ENCODE assay signal across 8 mouse cellular contexts in genomic region chr11:5955546-5956276, GRCm38 (mm10). TPM values are rescaled to one million over a fixed set of nuclear protein-coding genes. Genes with fewer than 3 reads are reported as not detected.
DNase-seq lines count a peak whose midpoint lies in the region; ATAC-seq and TF ChIP-seq lines count a peak whose summit lies in the region.

TSS of gene Ykt6 (plus strand) at chr11:5955693.

- peaks cover 20% of the 10 kb centered on the region for H3K36me3 ChIP-seq in heart, embryonic 12.5 days
- H3K36me3 ChIP-seq in kidney, postnatal 0 days (ENCODE audit: insufficient read depth, low read length): peaks cover 6% of the 10 kb centered on the region; the same call in 1 of the 2 replicates
- H3K36me3 ChIP-seq in liver, embryonic 11.5 days (ENCODE audit: control insufficient read depth, insufficient read depth, low read length): 0 out of 2 replicates have a peak, but pooled peaks cover 4% of the 10 kb centered on the region
- H3K36me3 ChIP-seq in stomach, embryonic 14.5 days (ENCODE audit: control insufficient read depth, insufficient read depth, low read length): peaks cover 5% of the 10 kb centered on the region

- no peaks in the 10 kb centered on the region for H3K9me3 ChIP-seq in heart, embryonic 12.5 days (replicated peaks)
- no peaks in the 10 kb centered on the region for H3K9me3 ChIP-seq in kidney, postnatal 0 days (replicated peaks; ENCODE audit: low read length)
- no peaks in the 10 kb centered on the region for H3K9me3 ChIP-seq in liver, embryonic 11.5 days (ENCODE audit: control insufficient read depth, low read length)
- no peaks in the 10 kb centered on the region for H3K9me3 ChIP-seq in stomach, embryonic 14.5 days (ENCODE audit: control insufficient read depth, low read depth, low read length)

- peak within 1 kb of the TSS; percentile 79 for H3K4me2 ChIP-seq in heart, embryonic 12.5 days
- peak within 1 kb of the TSS; percentile 90 for H3K4me2 ChIP-seq in kidney, postnatal 0 days (ENCODE audit: low read length)
- peak within 1 kb of the TSS; percentile 83 for H3K4me2 ChIP-seq in liver, embryonic 11.5 days
- peak within 1 kb of the TSS; percentile 72 for H3K4me2 ChIP-seq in stomach, embryonic 14.5 days (replicated peaks; ENCODE audit: low read depth, low read length)

- DNase-seq in CD4-positive helper T cell, adult 2 months (ENCODE audit: low read depth, low spot score): peak; percentile 89
- peak; percentile 85 for DNase-seq in brain, embryonic 18.5 days (ENCODE audit: low read depth, low spot score)
- peak; percentile 98 for DNase-seq in kidney, postnatal 0 days (ENCODE audit: low spot score)
- peak; percentile 95 for DNase-seq in liver, embryonic 11.5 days (ENCODE audit: low spot score)
- DNase-seq in naive thymus-derived CD4-positive, alpha-beta T cell, adult 2 months (ENCODE audit: low read depth): peak; percentile 83

- H3K4me3 ChIP-seq in heart, embryonic 12.5 days: peak within 1 kb of the TSS; percentile 88
- H3K4me3 ChIP-seq in kidney, postnatal 0 days (replicated peaks; ENCODE audit: low read depth, low read length): peak within 1 kb of the TSS; percentile 81
- peak within 1 kb of the TSS; percentile 96 for H3K4me3 ChIP-seq in liver, embryonic 11.5 days (ENCODE audit: low read depth, low read length)
- peak within 1 kb of the TSS; percentile 88 for H3K4me3 ChIP-seq in stomach, embryonic 14.5 days (ENCODE audit: low read depth, low read length)

- H3K4me1 ChIP-seq in heart, embryonic 12.5 days (replicated peaks): peaks cover 38% of the 10 kb centered on the region
- peaks cover 12% of the 10 kb centered on the region for H3K4me1 ChIP-seq in kidney, postnatal 0 days (replicated peaks; ENCODE audit: insufficient read depth, low read length)
- peaks cover 12% of the 10 kb centered on the region for H3K4me1 ChIP-seq in liver, embryonic 11.5 days (replicated peaks; ENCODE audit: control insufficient read depth, insufficient read depth, low read length)
- peaks cover 12% of the 10 kb centered on the region; the same call in 1 of the 2 replicates for H3K4me1 ChIP-seq in stomach, embryonic 14.5 days (ENCODE audit: control insufficient read depth, insufficient read depth, low read length)

- TF ChIP-seq CTCF in kidney, postnatal 0 days (IDR thresholded peaks at IDR 0.05; ENCODE audit: low read depth): no peak

- no peaks in the 10 kb centered on the region for H3K27me3 ChIP-seq in heart, embryonic 12.5 days (replicated peaks)
- no peaks in the 10 kb centered on the region for H3K27me3 ChIP-seq in kidney, postnatal 0 days (ENCODE audit: insufficient read depth, low read length)
- H3K27me3 ChIP-seq in liver, embryonic 11.5 days (replicated peaks; ENCODE audit: control insufficient read depth, insufficient read depth, low read length): no peaks in the 10 kb centered on the region
- H3K27me3 ChIP-seq in stomach, embryonic 14.5 days (ENCODE audit: control insufficient read depth, insufficient read depth, low read length): no peaks in the 10 kb centered on the region

- WGBS in heart, embryonic 12.5 days: under 1% methylated on average over 71 of the region's 71 CpGs
- WGBS in kidney, postnatal 0 days: under 1% methylated on average over 71 of the region's 71 CpGs
- under 1% methylated on average over 70 of the region's 71 CpGs for WGBS in liver, embryonic 11.5 days
- WGBS in stomach, embryonic 14.5 days: under 1% methylated on average over 69 of the region's 71 CpGs

- ATAC-seq in erythroid progenitor cell, adult 5-6 weeks (replicated peaks; ENCODE audit: low FRiP score, poor library complexity, severe bottlenecking): peak; percentile 92
- peak; percentile 94 for ATAC-seq in heart, embryonic 12.5 days (ENCODE audit: insufficient number of reproducible peaks, low FRiP score)
- peak; percentile 92 for ATAC-seq in kidney, postnatal 0 days (replicated peaks; ENCODE audit: low FRiP score, low read depth)
- ATAC-seq in liver, embryonic 11.5 days (replicated peaks; ENCODE audit: low FRiP score): peak; percentile 96
- ATAC-seq in stomach, embryonic 14.5 days (ENCODE audit: insufficient number of reproducible peaks, insufficient read depth, low FRiP score, low read depth): peak; percentile 96

- peak within 1 kb of the TSS; percentile 94 for H3K9ac ChIP-seq in heart, embryonic 12.5 days
- H3K9ac ChIP-seq in kidney, postnatal 0 days (ENCODE audit: low read depth, low read length): peak within 1 kb of the TSS; percentile 92
- H3K9ac ChIP-seq in liver, embryonic 11.5 days (ENCODE audit: low read depth, low read length): peak within 1 kb of the TSS; percentile 93
- H3K9ac ChIP-seq in stomach, embryonic 14.5 days (replicated peaks; ENCODE audit: low read depth, low read length): peak within 1 kb of the TSS; percentile 92

- H3K27ac ChIP-seq in heart, embryonic 12.5 days (ENCODE audit: poor library complexity, severe bottlenecking): peak within 1 kb of the TSS; percentile 91
- H3K27ac ChIP-seq in kidney, postnatal 0 days: peak within 1 kb of the TSS; percentile 97
- H3K27ac ChIP-seq in liver, embryonic 11.5 days (ENCODE audit: low read depth, low read length): peak within 1 kb of the TSS; percentile 77
- peak within 1 kb of the TSS; percentile 95 for H3K27ac ChIP-seq in stomach, embryonic 14.5 days (ENCODE audit: low read length)

RNA-seq across cellular contexts. Expression of gene Ykt6, which starts in this region (rescaled TPM):
- 8.3 and 10.9 TPM in 2 replicates for total RNA-seq in erythroid progenitor cell, adult 5-6 weeks (2015; ENCODE audit: low replicate concordance)
- 10.6 and 18.4 TPM in 2 replicates for total RNA-seq in erythroid progenitor cell, adult 5-6 weeks (2017; ENCODE audit: low replicate concordance)
- 41.6 and 42.0 TPM in 2 replicates for polyA plus RNA-seq in heart, embryonic 12.5 days (2016; fragmentation: Nextera tagmentation; extraction: Ambion mirVana)
- 41.8 and 46.5 TPM in 2 replicates for polyA plus RNA-seq in kidney, postnatal 0 days (2015; fragmentation: Nextera tagmentation; extraction: Ambion mirVana)
- 18.4 TPM in 2 replicates for polyA plus RNA-seq in liver, embryonic 11.5 days (2014; fragmentation: Nextera tagmentation; extraction: Ambion mirVana)
- polyA plus RNA-seq in stomach, embryonic 14.5 days (2014; fragmentation: Nextera tagmentation; extraction: Ambion mirVana): 23.2 and 23.3 TPM in 2 replicates

Comparison
In these comparisons a context has a peak if more than half of its experiments do, and no peak if none do; other contexts are left out.
1. Peak in every context shown above with its lines: DNase-seq, ATAC-seq, H3K4me3 ChIP-seq and H3K27ac ChIP-seq.